Mouse (Mus musculus) liver, adult 2 months (tissue): ENCODE measurements at regions not wholly inside any gene's neighbourhood (a gene's known extent, or its start where the extent isn't known, plus 50 kb on each side); places are given as distances from the start of the nearest gene placed in this dataset.

Source experiments
- CTCF ChIP-seq: fragments of 200-500 bp; IDR thresholded peaks from 2 replicates; pipeline ENCODE4 v1.5.1; 2011; ENCODE audit warnings: low read depth, low read length, control low read depth
- POLR2A ChIP-seq: fragments of 200-500 bp; IDR thresholded peaks from 2 replicates; pipeline ENCODE4 v1.6.1; 2011; ENCODE audit warnings: low read length, control low read depth; ENCODE audit not compliant: insufficient read depth; ENCODE audit errors: extremely low read depth

DNA sequence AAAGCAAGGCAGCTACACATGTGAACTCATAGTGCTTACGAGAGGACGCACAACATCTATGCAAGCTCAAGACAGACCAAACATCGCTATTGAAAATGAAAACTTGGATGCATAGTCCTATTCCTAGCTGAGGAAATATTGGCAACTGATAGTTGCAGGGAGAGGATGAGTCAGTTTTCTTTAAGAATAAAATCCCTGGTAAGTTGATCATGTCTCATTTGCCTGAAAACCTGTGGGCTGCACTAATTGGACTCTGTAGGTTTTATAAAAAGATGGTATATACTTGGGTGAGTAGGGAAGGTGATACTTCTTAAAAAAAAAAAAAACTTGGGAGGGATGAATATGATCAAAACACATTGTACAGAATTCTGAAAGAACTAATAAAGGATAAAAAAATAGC, 381.2 kb downstream of the Gria2 start:
- TF ChIP-seq POLR2A (no peak), CTCF (no peak)
